Comparison of ENCODE assay signal across 9 mouse cellular contexts in the genomic region with DNA sequence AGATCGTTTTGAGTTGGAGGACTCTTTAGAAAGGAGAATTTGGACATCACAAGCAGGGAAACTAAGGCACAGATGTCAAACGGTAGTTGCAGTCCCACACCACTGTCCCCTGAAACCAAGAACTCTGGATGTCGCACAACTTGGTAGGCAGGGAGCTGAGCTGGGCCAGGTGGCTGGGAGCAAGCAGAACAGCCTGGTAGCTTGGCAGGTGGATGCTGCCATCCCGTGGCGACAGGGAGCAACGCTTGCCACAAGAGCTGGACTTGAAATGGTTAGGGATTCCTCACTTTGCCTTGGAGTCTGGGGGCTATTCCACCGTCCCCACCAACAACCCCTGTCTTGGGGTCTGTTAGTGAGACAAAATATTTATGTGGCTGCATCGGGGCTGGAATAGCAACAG. TPM values are rescaled to one million over a fixed set of nuclear protein-coding genes. Genes with fewer than 3 reads are reported as not detected.
DNase-seq lines count a peak whose midpoint lies in the region; ATAC-seq lines count a peak whose summit lies in the region.
"Had no signal": no experiment of that assay in that cellular context is flagged by ENCODE, and none has a peak within 500 bp of the region (broad histone marks: within the 10 kb centered on the region; RNA-seq: fewer than 3 reads in every experiment).

No protein-coding gene starts in this region.

- ATAC-seq in midbrain, embryonic 11.5 days (ENCODE audit: low FRiP score): peak; percentile 71

- H3K4me3 ChIP-seq in midbrain, embryonic 11.5 days (ENCODE audit: low read depth, low read length): 0 out of 2 replicates have a peak overlapping the region, but pooled peaks have one; percentile 69

- no peak overlapping the region for H3K27ac ChIP-seq in midbrain, embryonic 11.5 days (ENCODE audit: low read depth, low read length)

- DNase-seq in adrenal gland, adult (ENCODE audit: inconsistent age in 2 of 2, low spot score in 1 of 2): peak; percentile 80 to 91
- peak; percentile 80 to 89 for DNase-seq in cerebellum, postnatal 4 days (ENCODE audit: low spot score in 2 of 2)
- peak; percentile 76 for DNase-seq in gastrocnemius, adult 18-20 months (ENCODE audit: low spot score)
- DNase-seq in induced T-regulatory cell, adult 2 months (ENCODE audit: low read depth): peak; percentile 66
- DNase-seq in left cerebral cortex, adult 8-10 months (ENCODE audit: low spot score in 2 of 2): peak; percentile 60 to 67
- DNase-seq in midbrain, embryonic 11.5 days (ENCODE audit: low spot score, missing footprints): peak; percentile 98
- peak; percentile 11 for DNase-seq in spleen, adult 12 weeks (ENCODE audit: low spot score)
- no peak for DNase-seq in T-cell, adult 2 months (ENCODE audit: low spot score)

- H3K9me3 ChIP-seq in midbrain, embryonic 11.5 days (ENCODE audit: control insufficient read depth, low read length): no peaks in the 10 kb centered on the region

- WGBS in midbrain, embryonic 11.5 days: 0% methylated on average over 8 of the region's 8 CpGs

- H3K4me1 ChIP-seq in midbrain, embryonic 11.5 days (ENCODE audit: control insufficient read depth, insufficient read depth, low read length): peaks cover 28% of the 10 kb centered on the region

- H3K4me2 ChIP-seq in midbrain, embryonic 11.5 days: peak overlapping the region; percentile 78; the same call in 1 of the 2 replicates

- no peaks in the 10 kb centered on the region for H3K36me3 ChIP-seq in midbrain, embryonic 11.5 days (ENCODE audit: control insufficient read depth, insufficient read depth, low read length)

- H3K27me3 ChIP-seq in midbrain, embryonic 11.5 days (ENCODE audit: control insufficient read depth, insufficient read depth, low read length): peaks cover 61% of the 10 kb centered on the region

- no peak overlapping the region for H3K9ac ChIP-seq in midbrain, embryonic 11.5 days (ENCODE audit: low read length)

RNA-seq across cellular contexts. Expression of gene Wnt7b, which starts 0.8 kb away (rescaled TPM):
- total RNA-seq in gastrocnemius, adult 18-20 months (2021): under 1 TPM in 1 of 2 experiments, not detected in 1; 0.07 TPM
- 10 to 100 TPM; 30.9 to 37.9 (median 35.1) TPM for total RNA-seq in left cerebral cortex, adult 8-10 months (2022)
- 38.5 and 44.3 TPM in 2 replicates for polyA plus RNA-seq in midbrain, embryonic 11.5 days (2014; fragmentation: Nextera tagmentation; extraction: Ambion mirVana)
- total RNA-seq: neutrophil, adult 5-6 weeks had no signal

Comparison
In these comparisons a context has a peak if more than half of its experiments do, and no peak if none do; other contexts are left out.
1. RNA of gene Wnt7b, which starts 0.8 kb away (total RNA-seq): 30.9 to 37.9 TPM in left cerebral cortex, adult 8-10 months; 0.07 TPM in gastrocnemius, adult 18-20 months; every median in the first group is over 10 times any median in the second.